Mouse (Mus musculus) intestine, postnatal 0 days (tissue): ENCODE measurements around the gene Col18a1. TPM values are rescaled to one million over a fixed set of nuclear protein-coding genes. Genes with fewer than 3 reads are reported as not detected.

ENCODE experiments used
- ATAC-seq: fragments of 200-750 bp; cut with Nextera tagmentation; 2 replicates; pipeline ENCODE4 v1.8.0; 2017; ENCODE audit warnings: mild to moderate bottlenecking, moderate TSS enrichment, moderate library complexity
- H3K27ac ChIP-seq: fragments of 300-500 bp; sonication (generic); 2 replicates; pipeline ENCODE4 v1.5.1; 2014; ENCODE audit warnings: mild to moderate bottlenecking, low read depth, low read length, moderate library complexity
- H3K27me3 ChIP-seq: fragments of 300-500 bp; sonication (generic); replicated peaks from 2 replicates; pipeline ENCODE4 v1.6.1; 2014; ENCODE audit warnings: low read length, mixed read lengths; ENCODE audit not compliant: control insufficient read depth, insufficient read depth
- H3K36me3 ChIP-seq: fragments of 300-500 bp; sonication (generic); 2 replicates; pipeline ENCODE4 v1.6.1; 2014; ENCODE audit warnings: mild to moderate bottlenecking, moderate library complexity; ENCODE audit not compliant: control insufficient read depth, insufficient read depth
- H3K4me1 ChIP-seq: fragments of 300-500 bp; sonication (generic); replicated peaks from 2 replicates; pipeline ENCODE4 v1.6.1; 2014; ENCODE audit warnings: antibody characterized with exemption, low read length, mixed read lengths; ENCODE audit not compliant: control insufficient read depth, insufficient read depth
- H3K4me2 ChIP-seq: fragments of 300-500 bp; sonication (generic); replicated peaks from 2 replicates; pipeline ENCODE4 v1.6.1; 2014; ENCODE audit warnings: low read depth, mild to moderate bottlenecking, moderate library complexity
- H3K4me3 ChIP-seq: fragments of 300-500 bp; sonication (generic); 2 replicates; pipeline ENCODE4 v1.5.1; 2014; ENCODE audit warnings: low read depth, low read length
- H3K9ac ChIP-seq: fragments of 300-500 bp; sonication (generic); 2 replicates; pipeline ENCODE4 v1.6.1; 2014; ENCODE audit warnings: mild to moderate bottlenecking, low read depth, low read length
- H3K9me3 ChIP-seq: fragments of 300-500 bp; sonication (generic); 2 replicates; pipeline ENCODE4 v1.6.1; 2016; ENCODE audit warnings: mixed run types; ENCODE audit not compliant: control insufficient read depth
- CTCF ChIP-seq: sonication (generic); IDR thresholded peaks from 2 replicates; pipeline ENCODE4 v1.5.1; 2016; ENCODE audit warnings: low read depth, mild to moderate bottlenecking, control low read depth, antibody characterized with exemption, moderate library complexity
- whole genome bisulfite sequencing: fragments of 180-500 bp; shearing (Covaris S2); extraction: QIAGEN DNeasy Blood & Tissue Kit; methylation state at CpG from one replicate; pipeline ENCODE4 v1.1.7; 2014; 5-methylcytosine and 5-hydroxymethylcytosine counted together
- polyA plus RNA-seq: library from polyadenylated mRNA; unstranded; fragments of >200 nt; fragmentation: Nextera tagmentation; extraction: Ambion mirVana; gene quantifications from 2 replicates; pipeline ENCODE4 v1.2.1, GENCODE M21; 2015

Gene Col18a1
- polyA plus RNA-seq, 1 experiment from 2014 or later, result 35.2 TPM

GRCm38 (mm10) chr10:77120501-77120900, 45.8 kb downstream of the Col18a1 start:
- no peaks in the 10 kb centered on the region for H3K27me3 ChIP-seq
- no peak for ATAC-seq
- peaks cover 5% of the 10 kb centered on the region; the same call in 1 of the 2 replicates for H3K4me1 ChIP-seq
- WGBS, result 85% methylated on average over 4 of the region's 4 CpGs
- H3K36me3 ChIP-seq, result no peaks in the 10 kb centered on the region
- no peaks in the 10 kb centered on the region for H3K9me3 ChIP-seq
- no peak overlapping the region for H3K27ac ChIP-seq
- H3K9ac ChIP-seq, result no peak overlapping the region
- peak; percentile 47 for TF ChIP-seq CTCF
- no peak overlapping the region for H3K4me2 ChIP-seq
- H3K4me3 ChIP-seq, result no peak overlapping the region

- H3K36me3 ChIP-seq, result no peaks in the 10 kb centered on the region
- no peak overlapping the region for H3K9ac ChIP-seq
- H3K27ac ChIP-seq, result no peak overlapping the region
- TF ChIP-seq CTCF, result no peak
- ATAC-seq, result no peak
- no peaks in the 10 kb centered on the region for H3K9me3 ChIP-seq
- no peak overlapping the region for H3K4me3 ChIP-seq
- 86% methylated on average over 11 of the region's 11 CpGs for WGBS
- peaks cover 5% of the 10 kb centered on the region; the same call in 1 of the 2 replicates for H3K4me1 ChIP-seq
- H3K27me3 ChIP-seq, result no peaks in the 10 kb centered on the region
- H3K4me2 ChIP-seq, result no peak overlapping the region
Measured at GRCm38 (mm10) chr10:77119437-77119836, 46.9 kb downstream of the Col18a1 start.

GRCm38 (mm10) chr10:77118361-77118760, 48.0 kb downstream of the Col18a1 start:
- Histone ChIP-seq H3K36me3 (no peaks in the 10 kb centered on the region), H3K27me3 (no peaks in the 10 kb centered on the region), H3K9me3 (no peaks in the 10 kb centered on the region), H3K4me3 (no peak overlapping the region), H3K4me2 (no peak overlapping the region), H3K9ac (no peak overlapping the region), H3K27ac (no peak overlapping the region), H3K4me1 (peaks cover 5% of the 10 kb centered on the region; the same call in 1 of the 2 replicates)
- whole genome bisulfite sequencing, result 80% methylated on average over 1 of the region's 1 CpGs
- no peak for ATAC-seq
- TF ChIP-seq CTCF, result no peak

GRCm38 (mm10) chr10:77116537-77117455, 49.6 kb downstream of the Col18a1 start:
- TF ChIP-seq CTCF, result no peak
- ATAC-seq, result 0 out of 2 replicates have a peak, but pooled peaks have one; percentile 22
- H3K4me2 ChIP-seq, result no peak overlapping the region
- no peaks in the 10 kb centered on the region for H3K9me3 ChIP-seq
- H3K9ac ChIP-seq, result no peak overlapping the region
- H3K27ac ChIP-seq, result no peak overlapping the region
- no peaks in the 10 kb centered on the region for H3K36me3 ChIP-seq
- no peak overlapping the region for H3K4me3 ChIP-seq
- no peaks in the 10 kb centered on the region for H3K27me3 ChIP-seq
- 22% methylated on average over 4 of the region's 4 CpGs for WGBS
- peaks cover 5% of the 10 kb centered on the region; the same call in 1 of the 2 replicates for H3K4me1 ChIP-seq

GRCm38 (mm10) chr10:77113489-77114240, 52.7 kb downstream of the Col18a1 start:
- no peaks in the 10 kb centered on the region for H3K9me3 ChIP-seq
- H3K4me3 ChIP-seq, result no peak overlapping the region
- TF ChIP-seq CTCF, result no peak
- no peak for ATAC-seq
- H3K4me2 ChIP-seq, result peak overlapping the region; percentile 24
- H3K9ac ChIP-seq, result no peak overlapping the region
- no peak overlapping the region for H3K27ac ChIP-seq
- H3K36me3 ChIP-seq, result no peaks in the 10 kb centered on the region
- H3K27me3 ChIP-seq, result no peaks in the 10 kb centered on the region
- 53% methylated on average over 19 of the region's 19 CpGs for WGBS
- H3K4me1 ChIP-seq, result peaks cover 5% of the 10 kb centered on the region; the same call in 1 of the 2 replicates

- Histone ChIP-seq H3K27me3 (no peaks in the 10 kb centered on the region), H3K4me3 (no peak overlapping the region), H3K9ac (no peak overlapping the region), H3K27ac (no peak overlapping the region; the same call in 1 of the 2 replicates), H3K9me3 (no peaks in the 10 kb centered on the region), H3K4me1 (peaks cover 4% of the 10 kb centered on the region; the same call in 1 of the 2 replicates), H3K36me3 (no peaks in the 10 kb centered on the region), H3K4me2 (no peak overlapping the region)
- peak; percentile 72 for ATAC-seq
- WGBS, result 56% methylated on average over 4 of the region's 4 CpGs
- no peak for TF ChIP-seq CTCF
Measured at GRCm38 (mm10) chr10:77111550-77112249, 54.6 kb downstream of the Col18a1 start.
